Mouse (Mus musculus): Measurements from ENCODE around the gene Camk2n1.

Camk2n1 gene

GRCm38 (mm10) chr4:138465446-138465845 is 11.3 kb downstream of the Camk2n1 start:
- no peak for DNase-seq

- no peak for DNase-seq
These were observed 12.6 kb downstream of the Camk2n1 start for GRCm38 (mm10) chr4:138466690-138467089.

GRCm38 (mm10) chr4:138467451-138467850 is 13.3 kb downstream of the Camk2n1 start:
- DNase-seq, result no peak

GRCm38 (mm10) chr4:138469080-138469479 is 15.0 kb downstream of the Camk2n1 start:
- peak; percentile 65 to 71 for DNase-seq

GRCm38 (mm10) chr4:138471241-138471640 is 17.1 kb downstream of the Camk2n1 start:
- DNase-seq, result no peak

GRCm38 (mm10) chr4:138479595-138479994 is 25.5 kb downstream of the Camk2n1 start:
- DNase-seq, result no peak

GRCm38 (mm10) chr4:138480962-138481361 is 26.8 kb downstream of the Camk2n1 start:
- no peak for DNase-seq

GRCm38 (mm10) chr4:138482721-138483120 is 28.6 kb downstream of the Camk2n1 start:
- DNase-seq, result no peak

- DNase-seq, result no peak
These were observed 34.1 kb downstream of the Camk2n1 start for GRCm38 (mm10) chr4:138488241-138488640.

- no peak for DNase-seq
These were observed 37.0 kb downstream of the Camk2n1 start for GRCm38 (mm10) chr4:138491088-138491487.

GRCm38 (mm10) chr4:138493161-138494001 is 39.3 kb downstream of the Camk2n1 start:
- DNase-seq, result peak; percentile 66 to 70

- peak; percentile 52 to 62 for DNase-seq
These were observed 40.8 kb downstream of the Camk2n1 start for GRCm38 (mm10) chr4:138494905-138495304.

GRCm38 (mm10) chr4:138495775-138496174 is 41.7 kb downstream of the Camk2n1 start:
- DNase-seq, result peak; percentile 73 to 80

- peak; percentile 63 to 76 for DNase-seq
These were observed 42.8 kb downstream of the Camk2n1 start for GRCm38 (mm10) chr4:138496746-138497520.

GRCm38 (mm10) chr4:138499856-138500645 is 45.9 kb downstream of the Camk2n1 start:
- no peak for DNase-seq

- no peak for DNase-seq
These were observed 46.9 kb downstream of the Camk2n1 start for GRCm38 (mm10) chr4:138501048-138501447.

- peak; percentile 68 to 79 for DNase-seq
These were observed 50.6 kb downstream of the Camk2n1 start for GRCm38 (mm10) chr4:138504632-138505101.

GRCm38 (mm10) chr4:138505171-138505870 is 51.2 kb downstream of the Camk2n1 start:
- DNase-seq, result peak; percentile 76

GRCm38 (mm10) chr4:138507903-138508302 is 53.8 kb downstream of the Camk2n1 start:
- DNase-seq, result no peak
